Mouse (Mus musculus) midbrain, embryonic 14.5 days (tissue): ENCODE data around the gene Tex37. TPM values are rescaled to one million over a fixed set of nuclear protein-coding genes. Genes with fewer than 3 reads are reported as not detected.

ENCODE experiments used
- ATAC-seq: fragments of 200-750 bp; cut with Nextera tagmentation; 2 replicates; pipeline ENCODE4 v1.8.0; 2017; ENCODE audit warnings: moderate number of reproducible peaks, moderate library complexity; ENCODE audit not compliant: low FRiP score, low TSS enrichment
- DNase-seq: peaks from one replicate; pipeline ENCODE4 v3.0.0-alpha.2; 2015
- H3K27ac ChIP-seq: fragments of 300-500 bp; sonication (generic); replicated peaks from 2 replicates; pipeline ENCODE4 v1.5.1; 2014; ENCODE audit warnings: mild to moderate bottlenecking, low read depth, low read length, moderate library complexity
- H3K27me3 ChIP-seq: fragments of 300-500 bp; sonication (generic); 2 replicates; pipeline ENCODE4 v1.6.1; 2014; ENCODE audit warnings: low read length, control low read depth, mixed read lengths; ENCODE audit not compliant: control insufficient read depth, insufficient read depth
- H3K36me3 ChIP-seq: fragments of 300-500 bp; sonication (generic); 2 replicates; pipeline ENCODE4 v1.6.1; 2014; ENCODE audit warnings: low read length, control low read depth; ENCODE audit not compliant: control insufficient read depth, insufficient read depth
- H3K4me1 ChIP-seq: fragments of 300-500 bp; sonication (generic); 2 replicates; pipeline ENCODE4 v1.6.1; 2014; ENCODE audit warnings: mild to moderate bottlenecking, antibody characterized with exemption, low read length, control low read depth; ENCODE audit not compliant: control insufficient read depth, insufficient read depth
- H3K4me2 ChIP-seq: fragments of 300-500 bp; sonication (generic); 2 replicates; pipeline ENCODE4 v1.6.1; 2014; ENCODE audit warnings: mild to moderate bottlenecking, low read length, moderate library complexity
- H3K4me3 ChIP-seq: fragments of 300-500 bp; sonication (generic); replicated peaks from 2 replicates; pipeline ENCODE4 v1.5.1; 2014; ENCODE audit warnings: low read depth, low read length
- H3K9ac ChIP-seq: fragments of 300-500 bp; sonication (generic); replicated peaks from 2 replicates; pipeline ENCODE4 v1.6.1; 2014; ENCODE audit warnings: mild to moderate bottlenecking, low read length, moderate library complexity
- H3K9me3 ChIP-seq: fragments of 300-500 bp; sonication (generic); 2 replicates; pipeline ENCODE4 v1.6.1; 2016; ENCODE audit warnings: low read length, control low read depth, mixed read lengths; ENCODE audit not compliant: control insufficient read depth
- WGBS: fragments of 180-500 bp; shearing (Covaris S2); extraction: QIAGEN DNeasy Blood & Tissue Kit; methylation state at CpG from one replicate; pipeline ENCODE4 v1.1.7; 2014; 5-methylcytosine and 5-hydroxymethylcytosine counted together
- polyA plus RNA-seq: library from polyadenylated mRNA; unstranded; fragments of >200 nt; fragmentation: Nextera tagmentation; extraction: Ambion mirVana; gene quantifications from 2 replicates; pipeline ENCODE4 v1.2.1, GENCODE M21; 2014

Gene Tex37
- polyA plus RNA-seq, 1 experiment from 2014 or later, result not detected

- peaks cover 16% of the 10 kb centered on the region for H3K36me3 ChIP-seq
- no peak overlapping the region for H3K9ac ChIP-seq
- H3K27ac ChIP-seq, result no peak overlapping the region
- DNase-seq, result no peak
- H3K27me3 ChIP-seq, result no peaks in the 10 kb centered on the region
- H3K4me1 ChIP-seq, result no peaks in the 10 kb centered on the region
- no peak overlapping the region for H3K4me3 ChIP-seq
- 77% methylated on average over 4 of the region's 4 CpGs for WGBS
- H3K9me3 ChIP-seq, result no peaks in the 10 kb centered on the region
- ATAC-seq, result no peak
- no peak overlapping the region for H3K4me2 ChIP-seq
Observed at GRCm38 (mm10) chr6:70910285-70910684, 8.4 kb downstream of the Tex37 start.

- Histone ChIP-seq H3K4me2 (no peak overlapping the region), H3K27ac (no peak overlapping the region), H3K4me1 (no peaks in the 10 kb centered on the region), H3K9ac (no peak overlapping the region), H3K4me3 (no peak overlapping the region), H3K27me3 (no peaks in the 10 kb centered on the region), H3K9me3 (no peaks in the 10 kb centered on the region), H3K36me3 (peaks cover 19% of the 10 kb centered on the region)
- no peak for ATAC-seq
- 88% methylated on average over 7 of the region's 7 CpGs for WGBS
- DNase-seq, result no peak
Observed at GRCm38 (mm10) chr6:70909572-70909971, 9.2 kb downstream of the Tex37 start.

- Histone ChIP-seq H3K9ac (no peak overlapping the region), H3K36me3 (peaks cover 50% of the 10 kb centered on the region), H3K4me1 (no peaks in the 10 kb centered on the region), H3K4me2 (no peak overlapping the region), H3K4me3 (no peak overlapping the region), H3K27ac (no peak overlapping the region), H3K9me3 (no peaks in the 10 kb centered on the region), H3K27me3 (no peaks in the 10 kb centered on the region)
- 87% methylated on average over 5 of the region's 5 CpGs for WGBS
- DNase-seq, result no peak
- ATAC-seq, result no peak
Observed at GRCm38 (mm10) chr6:70903689-70904088, 15.0 kb downstream of the Tex37 start.

GRCm38 (mm10) chr6:70899594-70900003 lies 19.1 kb downstream of the Tex37 start:
- H3K36me3 ChIP-seq, result peaks cover 51% of the 10 kb centered on the region
- H3K27me3 ChIP-seq, result no peaks in the 10 kb centered on the region
- DNase-seq (peak; percentile 6), ATAC-seq (no peak)
- H3K4me1 ChIP-seq, result no peaks in the 10 kb centered on the region
- 0 out of 2 replicates have a peak overlapping the region, but pooled peaks have one; percentile 20 for H3K27ac ChIP-seq
- 20% methylated on average over 8 of the region's 8 CpGs for WGBS
- no peak overlapping the region for H3K9ac ChIP-seq
- no peaks in the 10 kb centered on the region for H3K9me3 ChIP-seq
- no peak overlapping the region for H3K4me3 ChIP-seq
- no peak overlapping the region for H3K4me2 ChIP-seq

GRCm38 (mm10) chr6:70898166-70898565 lies 20.6 kb downstream of the Tex37 start:
- DNase-seq, result no peak
- 84% methylated on average over 6 of the region's 6 CpGs for WGBS
- Histone ChIP-seq H3K4me2 (no peak overlapping the region), H3K27ac (no peak overlapping the region), H3K4me1 (no peaks in the 10 kb centered on the region), H3K4me3 (no peak overlapping the region), H3K9me3 (no peaks in the 10 kb centered on the region), H3K36me3 (peaks cover 54% of the 10 kb centered on the region), H3K27me3 (no peaks in the 10 kb centered on the region), H3K9ac (no peak overlapping the region)
- no peak for ATAC-seq

GRCm38 (mm10) chr6:70887993-70888392 lies 30.7 kb downstream of the Tex37 start:
- H3K9ac ChIP-seq, result no peak overlapping the region
- ATAC-seq, result no peak
- H3K4me2 ChIP-seq, result no peak overlapping the region
- H3K9me3 ChIP-seq, result no peaks in the 10 kb centered on the region
- H3K27ac ChIP-seq, result no peak overlapping the region
- no peak for DNase-seq
- 88% methylated on average over 11 of the region's 11 CpGs for WGBS
- H3K4me3 ChIP-seq, result no peak overlapping the region
- H3K36me3 ChIP-seq, result peaks cover 87% of the 10 kb centered on the region
- no peaks in the 10 kb centered on the region for H3K27me3 ChIP-seq
- H3K4me1 ChIP-seq, result no peaks in the 10 kb centered on the region

- peak; percentile 17; the same call in 1 of the 2 replicates for ATAC-seq
- DNase-seq, result peak; percentile 88
- Histone ChIP-seq H3K4me2 (no peak overlapping the region), H3K27me3 (no peaks in the 10 kb centered on the region), H3K9me3 (no peaks in the 10 kb centered on the region), H3K27ac (no peak overlapping the region), H3K36me3 (peaks cover 39% of the 10 kb centered on the region), H3K9ac (no peak overlapping the region), H3K4me3 (no peak overlapping the region), H3K4me1 (no peaks in the 10 kb centered on the region)
- WGBS, result 18% methylated on average over 5 of the region's 5 CpGs
Observed at GRCm38 (mm10) chr6:70880714-70881304, 37.9 kb downstream of the Tex37 start.

- Histone ChIP-seq H3K4me3 (no peak overlapping the region), H3K27ac (no peak overlapping the region), H3K27me3 (no peaks in the 10 kb centered on the region), H3K9ac (no peak overlapping the region), H3K9me3 (no peaks in the 10 kb centered on the region), H3K4me1 (no peaks in the 10 kb centered on the region), H3K4me2 (no peak overlapping the region), H3K36me3 (peaks cover 9% of the 10 kb centered on the region; the same call in 1 of the 2 replicates)
- DNase-seq (no peak), ATAC-seq (no peak)
- WGBS, result 92% methylated on average over 1 of the region's 1 CpGs
Observed at GRCm38 (mm10) chr6:70875017-70875416, 43.7 kb downstream of the Tex37 start.

- no peak overlapping the region for H3K27ac ChIP-seq
- ATAC-seq, result no peak
- H3K4me3 ChIP-seq, result no peak overlapping the region
- H3K36me3 ChIP-seq, result 0 out of 2 replicates have a peak, but pooled peaks cover 5% of the 10 kb centered on the region
- no peak overlapping the region for H3K4me2 ChIP-seq
- H3K27me3 ChIP-seq, result no peaks in the 10 kb centered on the region
- H3K9ac ChIP-seq, result no peak overlapping the region
- no peaks in the 10 kb centered on the region for H3K4me1 ChIP-seq
- no peaks in the 10 kb centered on the region for H3K9me3 ChIP-seq
- WGBS, result 76% methylated on average over 5 of the region's 5 CpGs
- no peak for DNase-seq
Observed at GRCm38 (mm10) chr6:70874035-70874775, 44.5 kb downstream of the Tex37 start.
